Mouse (Mus musculus) G1E (cell line): ENCODE data around the gene Lipe.

Source experiments
- CTCF ChIP-seq: IDR thresholded peaks from 2 replicates; pipeline ENCODE4 v1.5.1; 2012; ENCODE audit warnings: low read depth, low read length, inconsistent platforms, mixed read lengths
- GATA1 ChIP-seq: IDR thresholded peaks from 2 replicates; pipeline ENCODE4 v1.6.1; 2012; ENCODE audit warnings: borderline replicate concordance, low read length, inconsistent platforms, mixed read lengths
- GATA2 ChIP-seq: IDR thresholded peaks from 2 replicates; pipeline ENCODE4 v1.6.1; 2012; ENCODE audit warnings: low read depth, low read length, inconsistent platforms, borderline replicate concordance

GRCm38 (mm10) chr7:25348861-25349260 is 49.6 kb downstream of the Lipe start:
- TF ChIP-seq CTCF (no peak), GATA1 (no peak), GATA2 (no peak)
